Mouse (Mus musculus) olfactory bulb, adult 2 months (tissue): ENCODE measurements at regions not wholly inside any gene's neighbourhood (a gene's known extent, or its start where the extent isn't known, plus 50 kb on each side); places are given as distances from the start of the nearest gene placed in this dataset.

ENCODE experiments used
- H3K27ac ChIP-seq: fragments of 200-500 bp; 2 replicates; pipeline ENCODE4 v1.5.1; 2012; ENCODE audit warnings: low read depth, low read length; ENCODE audit not compliant: insufficient read depth
- H3K4me1 ChIP-seq: fragments of 200-500 bp; 2 replicates; pipeline ENCODE4 v1.6.1; 2012; ENCODE audit warnings: low read length; ENCODE audit not compliant: control insufficient read depth, insufficient read depth
- H3K4me3 ChIP-seq: fragments of 200-500 bp; 2 replicates; pipeline ENCODE4 v1.5.1; 2012; ENCODE audit warnings: mild to moderate bottlenecking, low read depth, low read length, moderate library complexity; ENCODE audit not compliant: insufficient read depth
- CTCF ChIP-seq: fragments of 200-500 bp; IDR thresholded peaks from 2 replicates; pipeline ENCODE4 v1.5.1; 2012; ENCODE audit warnings: low read depth, mild to moderate bottlenecking, low read length, moderate library complexity; ENCODE audit not compliant: insufficient read depth
- POLR2A ChIP-seq: fragments of 200-500 bp; IDR thresholded peaks from 2 replicates; pipeline ENCODE4 v1.6.1; 2012; ENCODE audit warnings: mild to moderate bottlenecking, low read depth, low read length, moderate library complexity; ENCODE audit not compliant: insufficient read depth
- WGBS: fragments of 180-500 bp; shearing (Covaris S2); methylation state at CpG from one replicate; pipeline ENCODE4 v1.1.7; 2018; 5-methylcytosine and 5-hydroxymethylcytosine counted together

DNA sequence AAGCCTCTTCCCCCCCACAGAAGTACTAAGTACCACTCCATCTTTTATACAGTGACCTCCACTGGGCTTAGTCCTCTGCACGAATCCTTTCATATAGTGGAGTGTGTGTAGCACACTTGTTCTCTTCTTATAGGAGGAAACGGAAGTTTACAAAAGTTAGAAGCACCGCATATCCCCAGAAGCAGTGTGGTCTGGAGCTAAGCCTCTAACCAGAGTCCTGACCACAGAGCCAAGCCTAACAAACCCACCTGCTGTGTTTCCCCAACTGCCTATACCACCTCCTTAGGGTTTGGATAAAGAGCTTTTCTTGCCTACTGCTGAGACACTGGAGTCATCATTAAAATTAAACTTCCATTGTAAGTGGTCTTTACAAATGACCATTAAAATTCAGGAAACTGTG is 204.0 kb downstream of the Dyrk2 start:
- Histone ChIP-seq H3K4me1 (no peaks in the 10 kb centered on the region), H3K4me3 (no peak overlapping the region), H3K27ac (no peak overlapping the region)
- 63% methylated on average over 3 of the region's 3 CpGs for WGBS
- TF ChIP-seq POLR2A, result no peak

GRCm38 (mm10) chr10:118675816-118676465 is 194.1 kb downstream of the Dyrk2 start:
- Histone ChIP-seq H3K4me3 (no peak overlapping the region), H3K4me1 (no peaks in the 10 kb centered on the region; the same call in 1 of the 2 replicates), H3K27ac (no peak overlapping the region)
- TF ChIP-seq CTCF (no peak), POLR2A (no peak)
- 53% methylated on average over 18 of the region's 18 CpGs for WGBS

GRCm38 (mm10) chr10:118678750-118679418 is 191.1 kb downstream of the Dyrk2 start:
- 72% methylated on average over 12 of the region's 12 CpGs for WGBS
- TF ChIP-seq POLR2A (no peak), CTCF (no peak)
- no peaks in the 10 kb centered on the region; the same call in 1 of the 2 replicates for H3K4me1 ChIP-seq
- no peak overlapping the region for H3K27ac ChIP-seq
- H3K4me3 ChIP-seq, result no peak overlapping the region

DNA sequence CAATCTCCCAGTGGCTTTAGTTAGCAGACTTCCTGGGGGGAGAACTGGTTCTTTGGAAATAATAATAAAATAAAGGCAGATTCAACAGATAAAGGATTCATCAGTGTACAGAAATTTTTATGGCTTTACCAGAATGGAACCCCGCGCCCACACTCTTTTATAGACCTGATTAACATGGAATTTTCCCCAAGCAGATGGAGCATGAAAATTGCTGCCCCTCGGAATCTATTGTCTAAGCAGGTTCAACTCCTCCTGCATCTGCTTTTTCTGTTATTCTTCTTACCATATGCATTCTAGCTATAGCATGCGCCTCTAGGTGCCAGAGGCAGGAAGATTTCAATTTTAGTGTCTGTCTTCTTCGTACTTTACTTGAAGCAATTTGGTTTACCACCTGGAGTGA is 190.5 kb downstream of the Dyrk2 start:
- TF ChIP-seq CTCF (no peak), POLR2A (no peak)
- no peak overlapping the region for H3K27ac ChIP-seq
- 71% methylated on average over 5 of the region's 5 CpGs for WGBS
- no peaks in the 10 kb centered on the region; the same call in 1 of the 2 replicates for H3K4me1 ChIP-seq
- no peak overlapping the region for H3K4me3 ChIP-seq

DNA sequence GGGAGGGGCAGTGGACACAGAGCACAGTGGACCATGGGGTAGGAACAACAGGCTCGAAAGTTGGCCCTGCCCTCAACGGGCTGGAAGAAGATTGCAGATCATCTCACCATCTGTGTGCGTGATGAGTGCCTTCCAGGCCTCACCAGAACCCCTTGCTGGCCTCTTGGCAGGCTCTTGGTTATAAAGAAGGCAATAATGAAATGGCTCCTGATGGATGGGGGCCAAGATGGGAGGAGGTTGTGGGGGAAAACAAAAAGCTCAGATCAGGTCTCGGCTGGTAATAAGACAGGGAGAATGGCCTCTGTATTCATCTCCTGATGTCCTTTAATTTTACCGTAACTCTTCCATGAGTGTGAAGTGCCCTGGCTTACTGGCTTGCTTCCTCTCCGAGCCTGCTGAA is 189.1 kb downstream of the Dyrk2 start:
- TF ChIP-seq POLR2A (no peak), CTCF (no peak)
- no peak overlapping the region for H3K4me3 ChIP-seq
- WGBS, result 59% methylated on average over 6 of the region's 6 CpGs
- H3K27ac ChIP-seq, result no peak overlapping the region
- H3K4me1 ChIP-seq, result no peaks in the 10 kb centered on the region; the same call in 1 of the 2 replicates

- TF ChIP-seq POLR2A, result no peak
- TF ChIP-seq CTCF, result no peak
- Histone ChIP-seq H3K27ac (no peak overlapping the region), H3K4me1 (no peaks in the 10 kb centered on the region; the same call in 1 of the 2 replicates), H3K4me3 (no peak overlapping the region)
- 92% methylated on average over 9 of the region's 9 CpGs for WGBS
Measured at GRCm38 (mm10) chr10:118683356-118683755, 186.7 kb downstream of the Dyrk2 start.

- 69% methylated on average over 3 of the region's 3 CpGs for WGBS
- Histone ChIP-seq H3K4me3 (no peak overlapping the region), H3K27ac (no peak overlapping the region), H3K4me1 (no peaks in the 10 kb centered on the region)
- TF ChIP-seq CTCF (no peak), POLR2A (no peak)
Measured at GRCm38 (mm10) chr10:118699292-118699691, 170.7 kb downstream of the Dyrk2 start.

- Histone ChIP-seq H3K27ac (no peak overlapping the region), H3K4me1 (no peaks in the 10 kb centered on the region), H3K4me3 (no peak overlapping the region)
- WGBS, result 96% methylated on average over 4 of the region's 4 CpGs
- no peak for TF ChIP-seq POLR2A
- TF ChIP-seq CTCF, result no peak
Measured at GRCm38 (mm10) chr10:118700115-118700514, 169.9 kb downstream of the Dyrk2 start.

DNA sequence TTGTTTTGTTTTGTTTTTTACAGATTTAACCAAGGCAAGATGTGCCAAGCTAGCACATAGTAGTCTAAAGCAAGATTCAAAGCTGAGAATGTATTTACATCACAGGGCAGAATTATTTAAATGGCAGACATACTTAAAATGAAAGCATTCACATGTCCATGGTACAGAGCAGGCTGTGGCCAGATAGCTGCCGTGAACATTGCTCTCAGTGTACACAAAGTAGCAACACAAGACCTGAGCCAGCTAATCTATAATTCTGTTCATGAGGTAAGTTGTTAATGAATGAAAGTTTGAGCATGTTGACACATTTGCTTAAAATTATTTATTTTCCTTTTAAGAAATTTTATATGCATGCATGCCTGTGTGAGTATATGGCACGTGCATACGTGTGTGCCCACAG is 164.0 kb downstream of the Dyrk2 start:
- Histone ChIP-seq H3K27ac (no peak overlapping the region), H3K4me3 (no peak overlapping the region), H3K4me1 (no peaks in the 10 kb centered on the region)
- TF ChIP-seq POLR2A (no peak), CTCF (no peak)
- WGBS, result 92% methylated on average over 3 of the region's 3 CpGs
